Mouse (Mus musculus) left cerebral cortex, postnatal 4 days (tissue): ENCODE measurements at regions not wholly inside any gene's neighbourhood (a gene's known extent, or its start where the extent isn't known, plus 50 kb on each side); places are given as distances from the start of the nearest gene placed in this dataset.

Source experiments
- DNase-seq: peaks from one replicate; pipeline ENCODE4 v3.0.0-alpha.2; 2022
- intact Hi-C: fragments of 180-260 bp; cut with DNase I; formaldehyde crosslinking; loops from one replicate; pipeline ENCODE4 v1.15.1; 2025

DNA sequence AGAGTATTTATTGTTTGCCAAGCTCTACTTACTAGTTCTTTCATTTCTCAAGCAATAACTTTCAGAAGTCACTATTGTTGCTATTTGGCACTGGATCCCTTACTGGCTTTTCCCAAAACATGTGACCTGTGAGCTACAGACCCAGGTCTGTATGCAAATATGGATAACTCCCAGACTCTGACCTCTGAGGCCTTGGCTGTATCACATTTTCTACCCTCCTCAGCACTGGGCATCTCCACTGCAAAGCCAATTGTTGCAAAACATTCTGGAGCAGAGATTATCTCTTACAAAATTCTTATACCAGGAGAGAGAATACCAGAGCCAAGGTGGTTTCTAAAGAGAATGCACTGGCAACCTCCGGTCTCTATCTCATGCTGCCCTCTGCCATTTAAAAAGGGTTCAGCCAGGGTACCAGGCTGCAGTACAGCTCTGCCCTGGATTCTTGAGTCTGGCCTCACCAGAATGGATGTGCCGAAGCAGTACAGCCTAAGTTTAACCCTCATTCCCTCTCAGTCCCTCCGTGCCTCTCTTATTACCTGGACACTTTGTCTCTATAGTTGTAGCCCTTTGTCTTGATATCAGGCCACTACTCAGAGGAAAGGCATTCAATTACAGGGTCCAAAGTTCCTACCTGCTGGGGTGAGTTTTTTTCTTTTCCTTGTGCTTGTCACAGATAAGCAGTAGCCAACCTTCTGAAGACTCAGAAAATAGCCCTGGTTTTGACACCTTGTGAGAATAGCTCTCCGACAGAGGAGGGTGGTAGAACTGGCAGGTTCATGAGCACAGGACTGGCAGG lies 101.2 kb upstream of the Vwc2 start:
- intact Hi-C loops, result no loop called here
- no peak for DNase-seq

- intact Hi-C loops, result no loop called here
- no peak for DNase-seq
Observed at GRCm38 (mm10) chr11:11013581-11013980, 100.4 kb upstream of the Vwc2 start.

DNA sequence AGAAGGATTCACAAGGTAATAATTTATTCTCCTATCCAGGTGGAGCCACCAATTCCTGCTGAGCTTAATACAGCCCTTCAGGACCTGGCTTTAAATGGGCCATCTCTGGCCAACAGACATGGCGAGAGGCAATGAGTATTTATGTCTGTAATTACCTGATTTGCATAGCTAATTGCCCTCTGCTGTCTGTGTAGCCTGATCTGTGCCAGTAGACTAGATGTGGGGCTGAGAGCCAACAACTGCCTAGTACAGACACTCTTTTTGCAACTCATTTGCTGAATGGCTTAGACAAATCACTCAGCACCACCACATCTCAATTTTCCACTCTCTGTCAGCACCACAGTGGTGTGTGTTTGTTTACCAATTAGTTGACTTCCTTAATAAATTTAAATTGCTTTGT lies 99.9 kb upstream of the Vwc2 start:
- peak; percentile 87 for DNase-seq
- intact Hi-C loops, result no loop called here

DNA sequence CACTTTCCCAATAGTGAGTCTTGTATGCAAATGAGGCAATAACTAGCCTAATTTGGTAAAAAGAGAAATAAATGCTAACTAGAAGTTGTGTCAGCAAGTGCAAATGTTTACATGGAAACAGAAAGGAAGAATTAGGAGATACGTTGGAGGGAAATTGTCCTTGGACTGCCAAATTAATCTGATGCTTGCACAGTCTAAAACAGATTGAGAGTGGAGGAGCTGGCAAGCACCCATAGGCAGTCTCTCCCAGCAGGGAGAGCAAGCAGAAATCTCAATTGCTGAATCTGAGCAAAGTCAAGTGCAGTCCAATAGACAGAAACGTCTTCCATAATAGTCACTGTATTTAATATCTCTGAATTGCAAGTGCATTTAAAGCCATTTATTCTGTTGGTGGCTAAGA lies 99.5 kb upstream of the Vwc2 start:
- intact Hi-C loops, result no loop called here
- peak; percentile 71 for DNase-seq

DNA sequence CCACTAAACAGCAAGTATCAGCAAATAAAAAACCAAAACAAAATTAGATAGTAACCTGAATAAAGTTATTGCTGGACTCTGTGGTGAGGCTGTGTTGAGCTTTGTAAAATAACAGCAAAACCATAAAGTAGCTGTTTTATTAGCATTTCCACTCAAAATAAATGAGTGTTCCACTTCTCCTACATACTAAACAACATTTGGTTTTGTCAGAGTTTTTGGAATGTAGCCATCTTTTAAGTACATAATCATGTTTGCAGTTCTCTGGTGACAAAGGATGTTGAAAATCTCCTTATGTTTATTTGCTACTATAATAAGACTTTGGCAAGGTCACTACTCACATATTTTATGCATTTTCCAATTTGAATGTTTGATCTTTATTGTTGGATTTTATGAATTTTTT lies 85.2 kb upstream of the Vwc2 start:
- DNase-seq, result no peak
- intact Hi-C loops, result no loop called here
